Mouse (Mus musculus): Measurements from ENCODE around the gene Mosmo. TPM values are rescaled to one million over a fixed set of nuclear protein-coding genes. Genes with fewer than 3 reads are reported as not detected.
"Not testable (repeated sequence)": the region's sequence is repeated elsewhere in the genome, so short reads cannot be mapped to it uniquely, and the experiment has no call there.

The Mosmo gene
- polyA plus RNA-seq, 1 experiment from 2014 or later = 18.1 TPM

DNA sequence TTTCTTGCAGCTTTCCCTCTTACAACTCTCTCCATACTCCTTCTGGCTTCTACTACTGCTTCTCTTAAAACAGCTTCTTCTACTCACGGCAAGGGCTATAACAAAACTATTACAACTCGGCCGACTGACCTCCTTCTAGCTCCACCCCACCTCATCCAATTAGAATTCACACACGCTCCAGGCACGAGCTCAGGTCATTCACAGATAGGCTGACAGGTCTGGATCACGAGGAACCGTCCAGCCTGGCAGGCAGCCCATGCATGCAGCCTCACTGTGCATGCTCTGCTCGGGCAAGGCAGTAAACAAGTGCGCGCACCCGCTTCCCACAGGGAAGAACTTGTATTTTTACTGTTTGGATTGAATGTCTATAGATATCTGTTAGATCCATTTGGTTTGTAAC is 36.5 kb downstream of the Mosmo start:
- H3K27ac ChIP-seq (replicated peaks; ENCODE audit: low read depth, low read length); DNase-seq (ENCODE audit: low spot score); ATAC-seq (ENCODE audit: insufficient number of reproducible peaks, low FRiP score, low TSS enrichment, low read depth); H3K9me3 ChIP-seq (ENCODE audit: control insufficient read depth, low read length); H3K9ac ChIP-seq (ENCODE audit: low read length); H3K4me2 ChIP-seq (ENCODE audit: low read depth, severe bottlenecking); H3K36me3 ChIP-seq (ENCODE audit: control insufficient read depth, insufficient read depth, low read length); H3K4me1 ChIP-seq (ENCODE audit: control insufficient read depth, insufficient read depth, low read length); H3K27me3 ChIP-seq (ENCODE audit: control insufficient read depth, insufficient read depth, low read length); H3K4me3 ChIP-seq (ENCODE audit: low read depth, low read length): not testable (repeated sequence)
- 89% methylated on average over 11 of the region's 11 CpGs for WGBS

DNA sequence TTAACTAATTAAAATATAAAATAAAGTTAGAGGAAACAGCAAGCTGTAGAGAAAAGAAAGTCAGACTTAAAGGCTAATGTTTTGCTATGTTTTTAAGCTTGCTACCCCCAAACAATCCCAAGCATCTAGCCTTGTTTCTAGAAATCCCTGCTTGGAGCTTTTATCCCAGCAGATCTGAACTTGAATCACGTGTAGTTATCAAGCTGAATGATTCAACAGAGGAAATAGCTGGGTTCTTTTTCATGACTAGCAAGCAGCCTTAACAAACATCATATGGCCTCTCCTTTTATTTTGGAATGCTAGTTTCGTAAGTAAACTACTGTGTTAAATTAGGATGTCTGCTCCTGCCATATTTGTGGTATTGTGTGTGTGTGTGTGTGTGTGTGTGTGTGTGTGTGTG is 39.8 kb downstream of the Mosmo start:
- WGBS = 57% methylated on average over 2 of the region's 2 CpGs
- Histone ChIP-seq H3K27me3 (ENCODE audit: control insufficient read depth, insufficient read depth, low read length) (no peaks in the 10 kb centered on the region), H3K9me3 (ENCODE audit: control insufficient read depth, low read length) (no peaks in the 10 kb centered on the region), H3K36me3 (ENCODE audit: control insufficient read depth, insufficient read depth, low read length) (no peaks in the 10 kb centered on the region), H3K4me3 (ENCODE audit: low read depth, low read length) (no peak overlapping the region), H3K4me1 (ENCODE audit: control insufficient read depth, insufficient read depth, low read length) (no peaks in the 10 kb centered on the region), H3K4me2 (ENCODE audit: low read depth, severe bottlenecking) (no peak overlapping the region), H3K9ac (ENCODE audit: low read length) (no peak overlapping the region), H3K27ac (replicated peaks; ENCODE audit: low read depth, low read length) (no peak overlapping the region)
- ATAC-seq (ENCODE audit: insufficient number of reproducible peaks, low FRiP score, low TSS enrichment, low read depth) = no peak
- no peak for DNase-seq (ENCODE audit: low spot score)

DNA sequence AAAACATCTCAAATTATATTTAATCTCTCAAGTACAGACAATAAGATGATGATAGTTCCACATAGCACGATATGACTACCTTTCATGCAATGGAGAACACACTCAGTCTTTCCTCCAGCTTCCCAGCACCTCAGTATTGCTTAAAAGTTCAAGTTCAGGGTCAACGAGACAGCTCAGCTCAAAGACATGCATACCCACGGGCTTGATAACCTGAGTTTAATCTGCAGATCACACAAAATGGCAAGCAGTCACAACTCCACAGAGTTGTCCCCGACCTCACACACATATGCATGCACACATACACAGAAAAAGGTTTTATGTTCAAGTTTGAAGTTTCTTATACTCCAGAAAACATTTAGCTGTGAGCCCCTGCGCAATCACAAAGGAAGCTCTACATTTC is 43.6 kb downstream of the Mosmo start:
- Histone ChIP-seq H3K9ac (ENCODE audit: low read length) (no peak overlapping the region), H3K4me1 (ENCODE audit: control insufficient read depth, insufficient read depth, low read length) (no peaks in the 10 kb centered on the region), H3K4me3 (ENCODE audit: low read depth, low read length) (no peak overlapping the region), H3K9me3 (ENCODE audit: control insufficient read depth, low read length) (no peaks in the 10 kb centered on the region), H3K27ac (replicated peaks; ENCODE audit: low read depth, low read length) (no peak overlapping the region), H3K27me3 (ENCODE audit: control insufficient read depth, insufficient read depth, low read length) (no peaks in the 10 kb centered on the region), H3K4me2 (ENCODE audit: low read depth, severe bottlenecking) (no peak overlapping the region), H3K36me3 (ENCODE audit: control insufficient read depth, insufficient read depth, low read length) (no peaks in the 10 kb centered on the region)
- ATAC-seq (ENCODE audit: insufficient number of reproducible peaks, low FRiP score, low TSS enrichment, low read depth) (no peak), DNase-seq (ENCODE audit: low spot score) (no peak)
- 92% methylated on average over 5 of the region's 5 CpGs for WGBS

DNA sequence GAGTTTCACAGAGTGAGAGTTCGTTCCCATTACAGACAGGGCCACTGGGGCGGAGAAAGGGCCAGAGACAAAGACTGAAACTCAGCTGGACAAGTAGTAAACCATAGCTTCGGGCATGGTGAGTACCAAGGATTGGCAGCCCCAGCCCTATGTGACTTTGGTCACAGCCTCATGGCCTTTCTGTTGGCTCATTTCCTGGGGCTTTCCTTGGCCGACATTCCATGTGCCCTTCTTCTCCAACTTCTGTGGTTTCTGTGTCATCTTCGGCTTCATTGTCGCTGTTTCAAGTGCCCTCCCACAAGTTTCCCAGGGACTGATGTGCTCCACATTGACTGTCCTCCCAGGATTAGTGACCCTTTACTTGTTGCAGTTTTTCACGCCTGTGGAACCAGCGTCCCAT is 44.0 kb downstream of the Mosmo start:
- DNase-seq (ENCODE audit: low spot score) (no peak), ATAC-seq (ENCODE audit: insufficient number of reproducible peaks, low FRiP score, low TSS enrichment, low read depth) (no peak)
- no peak overlapping the region for H3K4me2 ChIP-seq (ENCODE audit: low read depth, severe bottlenecking)
- no peaks in the 10 kb centered on the region for H3K36me3 ChIP-seq (ENCODE audit: control insufficient read depth, insufficient read depth, low read length)
- no peaks in the 10 kb centered on the region for H3K27me3 ChIP-seq (ENCODE audit: control insufficient read depth, insufficient read depth, low read length)
- H3K27ac ChIP-seq (replicated peaks; ENCODE audit: low read depth, low read length) = no peak overlapping the region
- H3K9ac ChIP-seq (ENCODE audit: low read length) = no peak overlapping the region
- H3K4me1 ChIP-seq (ENCODE audit: control insufficient read depth, insufficient read depth, low read length) = no peaks in the 10 kb centered on the region
- WGBS = 93% methylated on average over 8 of the region's 8 CpGs
- no peaks in the 10 kb centered on the region for H3K9me3 ChIP-seq (ENCODE audit: control insufficient read depth, low read length)
- no peak overlapping the region for H3K4me3 ChIP-seq (ENCODE audit: low read depth, low read length)

DNA sequence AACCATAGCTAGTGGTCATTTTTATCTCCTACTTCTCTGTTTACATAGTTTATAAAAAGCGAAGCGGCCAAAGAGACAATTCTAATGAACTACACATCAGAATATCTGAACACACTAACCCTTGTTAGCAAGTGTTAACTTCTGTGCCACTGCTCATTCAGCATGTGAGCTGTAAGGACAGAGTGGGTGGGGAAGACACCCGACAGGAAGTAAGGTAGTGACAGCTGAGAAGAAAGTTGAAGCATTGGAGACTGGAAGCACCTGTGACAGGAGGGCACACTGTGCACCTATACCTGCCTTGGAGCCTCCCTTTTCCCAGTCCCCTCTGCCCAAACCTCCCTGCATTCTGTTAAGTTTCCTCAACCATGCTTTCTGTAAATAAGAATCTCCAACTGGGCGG is 44.6 kb downstream of the Mosmo start:
- no peaks in the 10 kb centered on the region for H3K36me3 ChIP-seq (ENCODE audit: control insufficient read depth, insufficient read depth, low read length)
- H3K4me2 ChIP-seq (ENCODE audit: low read depth, severe bottlenecking) = no peak overlapping the region
- no peaks in the 10 kb centered on the region for H3K4me1 ChIP-seq (ENCODE audit: control insufficient read depth, insufficient read depth, low read length)
- no peak overlapping the region for H3K27ac ChIP-seq (replicated peaks; ENCODE audit: low read depth, low read length)
- DNase-seq (ENCODE audit: low spot score) (no peak), ATAC-seq (ENCODE audit: insufficient number of reproducible peaks, low FRiP score, low TSS enrichment, low read depth) (no peak)
- H3K9me3 ChIP-seq (ENCODE audit: control insufficient read depth, low read length) = no peaks in the 10 kb centered on the region
- no peak overlapping the region for H3K9ac ChIP-seq (ENCODE audit: low read length)
- H3K4me3 ChIP-seq (ENCODE audit: low read depth, low read length) = no peak overlapping the region
- no peaks in the 10 kb centered on the region for H3K27me3 ChIP-seq (ENCODE audit: control insufficient read depth, insufficient read depth, low read length)
- WGBS = 95% methylated on average over 4 of the region's 4 CpGs

DNA sequence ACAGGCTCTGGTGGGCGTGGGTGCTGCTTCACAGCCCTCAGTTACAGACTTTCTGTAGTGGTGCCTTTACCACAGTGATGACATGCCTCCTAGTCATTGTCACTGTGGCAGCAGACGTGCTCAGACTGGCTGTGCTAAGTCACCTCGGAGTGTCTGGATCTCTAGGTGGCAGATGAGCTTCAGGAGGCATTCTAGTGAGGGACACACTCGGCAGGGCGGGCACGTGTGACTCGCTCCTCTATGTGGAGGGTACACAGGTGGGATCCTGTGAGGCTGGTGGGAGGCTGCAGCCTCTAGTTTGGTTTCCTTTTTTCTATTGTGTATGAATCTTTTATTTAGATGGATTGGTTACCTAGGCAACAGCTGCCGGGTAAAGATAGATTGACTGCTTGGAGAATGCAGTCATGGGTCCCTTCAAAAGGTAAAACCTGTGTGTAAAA is 45.4 kb downstream of the Mosmo start:
- H3K4me2 ChIP-seq (ENCODE audit: low read depth, severe bottlenecking) = no peak overlapping the region
- no peaks in the 10 kb centered on the region for H3K9me3 ChIP-seq (ENCODE audit: control insufficient read depth, low read length)
- H3K4me3 ChIP-seq (ENCODE audit: low read depth, low read length) = no peak overlapping the region
- no peak overlapping the region for H3K9ac ChIP-seq (ENCODE audit: low read length)
- H3K27me3 ChIP-seq (ENCODE audit: control insufficient read depth, insufficient read depth, low read length) = no peaks in the 10 kb centered on the region
- no peak overlapping the region for H3K27ac ChIP-seq (replicated peaks; ENCODE audit: low read depth, low read length)
- 79% methylated on average over 8 of the region's 8 CpGs for WGBS
- H3K4me1 ChIP-seq (ENCODE audit: control insufficient read depth, insufficient read depth, low read length) = no peaks in the 10 kb centered on the region
- H3K36me3 ChIP-seq (ENCODE audit: control insufficient read depth, insufficient read depth, low read length) = no peaks in the 10 kb centered on the region
- DNase-seq (ENCODE audit: low spot score) = no peak
- no peak for ATAC-seq (ENCODE audit: insufficient number of reproducible peaks, low FRiP score, low TSS enrichment, low read depth)

DNA sequence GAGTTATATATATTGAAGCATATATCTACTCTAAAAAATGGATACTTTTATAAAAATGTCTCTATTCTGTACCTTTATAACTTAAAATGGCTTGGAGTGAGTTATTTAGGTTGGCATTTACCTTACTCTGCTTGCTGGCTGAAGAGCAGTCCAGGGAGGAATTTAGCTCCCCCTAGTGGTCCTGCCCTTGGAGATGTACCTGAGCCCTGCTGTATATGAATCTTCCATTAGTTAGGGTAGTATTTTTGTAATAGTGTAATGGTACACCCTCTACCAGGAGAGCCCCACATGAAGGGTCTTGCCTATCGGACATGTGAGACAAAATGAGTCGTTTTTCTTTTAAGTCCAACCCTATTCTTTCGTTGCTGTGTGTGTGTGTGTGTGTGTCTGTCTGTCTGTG is 50.2 kb downstream of the Mosmo start:
- ATAC-seq (ENCODE audit: insufficient number of reproducible peaks, low FRiP score, low TSS enrichment, low read depth) = no peak
- 87% methylated on average over 3 of the region's 3 CpGs for WGBS
- no peaks in the 10 kb centered on the region for H3K4me1 ChIP-seq (ENCODE audit: control insufficient read depth, insufficient read depth, low read length)
- H3K36me3 ChIP-seq (ENCODE audit: control insufficient read depth, insufficient read depth, low read length) = no peaks in the 10 kb centered on the region
- H3K4me3 ChIP-seq (ENCODE audit: low read depth, low read length) = no peak overlapping the region
- H3K9ac ChIP-seq (ENCODE audit: low read length) = no peak overlapping the region
- no peaks in the 10 kb centered on the region for H3K9me3 ChIP-seq (ENCODE audit: control insufficient read depth, low read length)
- no peak overlapping the region for H3K27ac ChIP-seq (replicated peaks; ENCODE audit: low read depth, low read length)
- no peak for DNase-seq (ENCODE audit: low spot score)
- no peak overlapping the region for H3K4me2 ChIP-seq (ENCODE audit: low read depth, severe bottlenecking)
- H3K27me3 ChIP-seq (ENCODE audit: control insufficient read depth, insufficient read depth, low read length) = no peaks in the 10 kb centered on the region

DNA sequence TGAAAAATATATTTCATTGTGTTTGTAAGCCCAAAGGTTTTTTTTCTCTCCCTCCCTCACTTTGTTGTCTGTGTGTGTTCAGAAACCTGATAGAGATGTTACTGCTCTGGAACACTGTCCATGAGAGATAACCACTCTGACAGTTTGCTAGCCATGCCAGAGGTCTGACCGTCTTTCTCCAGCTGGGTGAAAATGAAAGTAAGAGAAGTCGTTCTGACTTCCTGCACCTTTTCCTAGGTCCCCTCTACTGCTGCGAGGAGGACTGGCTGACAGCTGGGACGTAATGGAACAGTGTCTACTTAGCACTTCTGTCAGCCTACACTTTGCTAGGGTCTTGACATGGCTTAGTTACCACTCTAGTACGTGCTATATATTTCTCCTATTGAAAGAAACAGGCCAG is 52.2 kb downstream of the Mosmo start:
- H3K27me3 ChIP-seq (ENCODE audit: control insufficient read depth, insufficient read depth, low read length) = no peaks in the 10 kb centered on the region
- no peaks in the 10 kb centered on the region; the same call in 1 of the 2 replicates for H3K36me3 ChIP-seq (ENCODE audit: control insufficient read depth, insufficient read depth, low read length)
- WGBS = 76% methylated on average over 5 of the region's 5 CpGs
- no peak overlapping the region for H3K4me3 ChIP-seq (ENCODE audit: low read depth, low read length)
- no peaks in the 10 kb centered on the region for H3K9me3 ChIP-seq (ENCODE audit: control insufficient read depth, low read length)
- H3K4me1 ChIP-seq (ENCODE audit: control insufficient read depth, insufficient read depth, low read length) = no peaks in the 10 kb centered on the region
- no peak overlapping the region for H3K27ac ChIP-seq (replicated peaks; ENCODE audit: low read depth, low read length)
- no peak overlapping the region for H3K9ac ChIP-seq (ENCODE audit: low read length)
- DNase-seq (ENCODE audit: low spot score) (no peak), ATAC-seq (ENCODE audit: insufficient number of reproducible peaks, low FRiP score, low TSS enrichment, low read depth) (no peak)
- no peak overlapping the region for H3K4me2 ChIP-seq (ENCODE audit: low read depth, severe bottlenecking)

DNA sequence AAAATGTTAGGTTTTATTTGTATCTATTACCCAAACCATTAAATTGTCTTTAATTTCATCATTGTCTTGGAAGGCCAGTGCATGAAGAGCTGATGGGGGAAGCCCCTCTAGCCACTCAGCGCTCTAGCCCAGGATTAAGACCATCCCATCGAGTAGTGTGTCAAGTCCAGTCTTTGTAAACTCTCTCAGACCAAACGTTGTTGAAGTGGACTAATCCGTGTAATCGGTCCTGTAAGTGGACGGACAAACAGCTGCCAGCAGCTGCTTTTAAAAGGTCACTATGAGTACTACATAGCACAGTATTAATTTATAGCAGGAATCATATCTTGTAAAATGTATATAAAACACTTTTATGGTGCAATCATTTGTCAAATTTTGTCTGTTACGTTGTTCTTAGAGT is 55.5 kb downstream of the Mosmo start:
- ATAC-seq (ENCODE audit: insufficient number of reproducible peaks, low FRiP score, low TSS enrichment, low read depth) (no peak), DNase-seq (ENCODE audit: low spot score) (no peak)
- no peak overlapping the region for H3K27ac ChIP-seq (replicated peaks; ENCODE audit: low read depth, low read length)
- H3K27me3 ChIP-seq (ENCODE audit: control insufficient read depth, insufficient read depth, low read length) = no peaks in the 10 kb centered on the region
- H3K9ac ChIP-seq (ENCODE audit: low read length) = no peak overlapping the region
- H3K4me2 ChIP-seq (ENCODE audit: low read depth, severe bottlenecking) = no peak overlapping the region
- no peak overlapping the region for H3K4me3 ChIP-seq (ENCODE audit: low read depth, low read length)
- H3K4me1 ChIP-seq (ENCODE audit: control insufficient read depth, insufficient read depth, low read length) = no peaks in the 10 kb centered on the region
- 87% methylated on average over 7 of the region's 7 CpGs for WGBS
- no peaks in the 10 kb centered on the region for H3K9me3 ChIP-seq (ENCODE audit: control insufficient read depth, low read length)
- no peaks in the 10 kb centered on the region; the same call in 1 of the 2 replicates for H3K36me3 ChIP-seq (ENCODE audit: control insufficient read depth, insufficient read depth, low read length)
